Mouse (Mus musculus): ENCODE measurements around the gene Hpcal1. TPM values are rescaled to one million over a fixed set of nuclear protein-coding genes. Genes with fewer than 3 reads are reported as not detected.

Hpcal1 gene
- polyA plus RNA-seq, 1 experiment from 2014 or later: 92.6 TPM

DNA sequence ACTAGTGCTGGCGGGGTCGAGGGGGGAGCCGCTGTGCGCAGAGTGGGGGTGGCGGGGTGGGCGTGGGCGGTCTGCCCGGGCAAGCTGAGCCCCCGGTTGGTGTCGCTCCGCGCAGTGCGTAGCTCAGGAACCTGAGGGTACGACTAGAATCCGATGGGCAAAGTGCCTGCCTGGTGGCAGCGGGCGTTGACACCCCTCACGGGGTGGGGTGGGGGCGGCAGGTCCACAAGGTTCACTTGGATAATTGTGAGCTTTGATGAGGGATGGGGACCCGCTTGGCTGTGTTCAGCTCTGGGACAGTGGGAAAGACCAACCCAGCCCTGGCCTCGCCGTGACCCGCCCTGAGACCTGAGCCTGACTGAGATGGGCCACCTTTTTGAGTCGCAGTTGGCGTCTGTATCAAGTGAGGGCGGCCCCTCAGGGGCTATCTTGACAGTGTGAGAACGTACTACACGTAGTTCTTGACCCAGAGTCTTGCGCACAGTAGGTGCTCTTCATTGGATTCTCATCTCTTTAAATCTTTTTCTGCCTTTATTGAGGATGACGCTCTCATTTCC lies 742 bp downstream of the Hpcal1 start:
- whole genome bisulfite sequencing: under 1% methylated on average over 30 of the region's 30 CpGs
- Histone ChIP-seq H3K4me3 (peak overlapping the region; percentile 73), H3K27ac (peak overlapping the region; percentile 67; the same call in 1 of the 2 replicates), H3K36me3 (replicated peaks) (no peaks in the 10 kb centered on the region), H3K27me3 (replicated peaks) (no peaks in the 10 kb centered on the region), H3K9me3 (no peaks in the 10 kb centered on the region), H3K9ac (peak overlapping the region; percentile 64), H3K4me1 (peaks cover 21% of the 10 kb centered on the region), H3K4me2 (peak overlapping the region; percentile 96)
- peak; percentile 43 for ATAC-seq (replicated peaks)

DNA sequence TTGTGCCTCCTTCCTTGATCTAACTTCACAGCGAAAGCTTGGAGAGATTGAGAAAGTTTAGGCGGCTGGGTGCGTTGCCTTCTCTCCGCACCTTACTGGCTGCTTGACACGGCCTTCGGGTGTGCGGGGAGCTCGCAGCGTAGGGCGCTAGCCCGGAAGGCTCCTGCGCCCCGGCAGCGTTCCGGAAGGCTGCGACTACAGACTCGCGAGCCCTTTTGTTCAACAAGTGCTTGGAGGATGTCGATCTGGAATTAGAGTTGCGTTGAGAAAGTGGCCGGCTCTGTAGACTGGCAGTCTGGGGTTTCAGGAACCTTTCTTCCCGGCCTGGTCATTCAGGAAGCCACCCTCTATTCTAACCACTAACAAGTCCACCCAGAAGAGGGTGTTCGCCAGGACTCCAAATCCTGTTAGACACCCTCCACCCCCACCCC lies 1.2 kb downstream of the Hpcal1 start:
- 0% methylated on average over 23 of the region's 23 CpGs for WGBS
- peak overlapping the region; percentile 64 for H3K9ac ChIP-seq
- H3K4me1 ChIP-seq: peaks cover 21% of the 10 kb centered on the region
- H3K9me3 ChIP-seq: no peaks in the 10 kb centered on the region
- peak overlapping the region; percentile 73 for H3K4me3 ChIP-seq
- H3K4me2 ChIP-seq: peak overlapping the region; percentile 96
- ATAC-seq (replicated peaks): no peak; the same call in 1 of the 2 replicates
- no peaks in the 10 kb centered on the region for H3K27me3 ChIP-seq (replicated peaks)
- H3K27ac ChIP-seq: no peak overlapping the region
- no peaks in the 10 kb centered on the region for H3K36me3 ChIP-seq (replicated peaks)

DNA sequence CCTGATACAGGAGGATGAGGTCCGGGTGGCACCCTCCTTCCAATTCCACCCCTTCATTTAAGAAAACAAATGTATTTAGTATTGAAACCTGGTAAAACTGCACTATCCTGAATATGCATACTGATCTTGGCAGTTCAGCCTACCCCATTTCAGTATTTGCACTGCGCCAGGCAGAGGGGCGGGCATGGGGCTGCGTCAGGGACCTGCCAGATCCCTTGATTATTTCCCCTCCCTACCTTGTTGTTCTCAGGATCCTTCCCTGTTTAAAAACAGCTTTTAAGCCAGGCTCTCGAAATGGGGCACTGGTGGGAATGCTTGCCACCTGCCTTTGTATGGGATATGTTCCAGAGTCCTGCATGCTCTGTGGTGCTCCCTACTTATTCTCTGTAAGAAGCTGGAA lies 1.7 kb downstream of the Hpcal1 start:
- no peaks in the 10 kb centered on the region for H3K9me3 ChIP-seq
- ATAC-seq (replicated peaks): no peak
- peaks cover 21% of the 10 kb centered on the region for H3K4me1 ChIP-seq
- H3K27ac ChIP-seq: no peak overlapping the region
- H3K27me3 ChIP-seq (replicated peaks): no peaks in the 10 kb centered on the region
- 28% methylated on average over 5 of the region's 5 CpGs for WGBS
- peak overlapping the region; percentile 96 for H3K4me2 ChIP-seq
- H3K4me3 ChIP-seq: peak overlapping the region; percentile 73
- peak overlapping the region; percentile 64; the same call in 1 of the 2 replicates for H3K9ac ChIP-seq
- H3K36me3 ChIP-seq (replicated peaks): no peaks in the 10 kb centered on the region

DNA sequence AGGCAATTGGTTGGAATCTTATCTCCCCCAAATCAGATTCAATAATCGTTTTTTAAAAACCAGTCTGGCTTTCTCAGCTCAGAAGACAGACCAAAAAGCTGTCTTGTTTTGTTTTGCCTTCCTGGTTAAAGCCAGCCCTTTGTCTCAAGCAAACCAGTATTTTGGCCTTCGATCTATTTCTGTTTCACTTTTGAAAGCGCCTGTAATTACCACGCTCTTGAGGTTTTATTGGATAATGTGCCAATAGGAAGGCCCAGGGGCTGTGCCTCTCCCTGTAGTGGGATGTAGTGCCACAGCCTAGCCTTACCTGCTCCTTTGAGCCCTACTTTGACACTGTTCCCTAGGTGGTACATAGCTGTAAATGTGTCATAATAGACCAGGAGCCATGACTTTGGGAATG lies 2.3 kb downstream of the Hpcal1 start:
- Histone ChIP-seq H3K36me3 (replicated peaks) (no peaks in the 10 kb centered on the region), H3K4me1 (peaks cover 21% of the 10 kb centered on the region), H3K4me2 (peak overlapping the region; percentile 96), H3K27ac (no peak overlapping the region), H3K9me3 (no peaks in the 10 kb centered on the region), H3K4me3 (no peak overlapping the region), H3K27me3 (replicated peaks) (no peaks in the 10 kb centered on the region), H3K9ac (no peak overlapping the region)
- no peak for ATAC-seq (replicated peaks)
- 69% methylated on average over 4 of the region's 4 CpGs for WGBS

DNA sequence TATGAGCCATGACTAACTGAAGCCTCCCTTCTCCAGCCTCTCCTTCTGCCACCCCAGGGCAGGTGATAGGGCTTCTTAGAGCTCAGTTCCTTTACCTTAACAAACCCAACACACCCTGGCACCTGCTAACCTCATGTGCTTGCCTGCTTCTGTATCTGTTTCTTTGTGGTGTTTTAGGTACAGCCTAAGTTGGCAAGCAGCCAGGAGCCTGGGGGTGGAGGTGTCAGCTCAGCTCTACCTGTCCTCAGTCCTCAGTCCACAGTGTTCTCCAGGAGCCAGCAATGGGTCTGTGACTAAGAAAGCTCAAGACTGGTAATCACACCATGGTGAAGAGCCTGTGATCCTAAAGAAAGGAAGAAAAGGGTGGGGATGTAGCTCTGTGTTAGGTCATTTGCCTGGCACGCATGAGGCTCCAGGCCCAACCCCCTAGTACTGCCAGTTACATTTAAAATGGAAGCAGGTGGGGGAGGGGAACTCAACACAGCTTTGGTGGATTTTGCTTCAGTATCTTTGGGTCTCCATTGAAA lies 4.0 kb downstream of the Hpcal1 start:
- Histone ChIP-seq H3K9ac (no peak overlapping the region), H3K36me3 (replicated peaks) (no peaks in the 10 kb centered on the region), H3K27ac (no peak overlapping the region), H3K27me3 (replicated peaks) (no peaks in the 10 kb centered on the region), H3K4me2 (no peak overlapping the region), H3K4me1 (peaks cover 31% of the 10 kb centered on the region), H3K9me3 (no peaks in the 10 kb centered on the region), H3K4me3 (no peak overlapping the region)
- ATAC-seq (replicated peaks): no peak
- WGBS: 82% methylated on average over 1 of the region's 1 CpGs

DNA sequence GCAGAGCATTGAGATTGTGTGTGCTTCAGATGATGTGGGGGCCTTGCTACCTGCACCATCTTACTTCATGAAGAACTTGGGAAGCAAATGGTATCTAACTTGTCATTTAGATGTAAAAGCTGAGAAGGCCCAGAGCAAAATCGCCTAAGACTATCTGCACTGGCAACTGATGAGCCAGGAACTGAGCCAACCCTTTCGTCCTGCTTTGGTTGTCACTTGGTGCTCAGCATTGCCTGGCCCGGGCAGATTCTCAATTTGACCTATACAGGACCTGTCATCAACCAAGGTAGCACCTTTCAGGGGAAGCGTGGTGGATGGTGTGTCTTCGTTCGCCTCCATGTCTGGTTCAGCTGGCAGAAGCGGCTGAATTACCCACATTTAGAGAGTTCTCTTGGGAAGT lies 5.7 kb downstream of the Hpcal1 start:
- Histone ChIP-seq H3K36me3 (replicated peaks) (no peaks in the 10 kb centered on the region), H3K27ac (no peak overlapping the region), H3K4me2 (no peak overlapping the region), H3K9ac (no peak overlapping the region), H3K9me3 (no peaks in the 10 kb centered on the region), H3K4me3 (no peak overlapping the region), H3K27me3 (replicated peaks) (no peaks in the 10 kb centered on the region), H3K4me1 (peaks cover 29% of the 10 kb centered on the region)
- no peak for ATAC-seq (replicated peaks)
- 92% methylated on average over 7 of the region's 7 CpGs for WGBS

DNA sequence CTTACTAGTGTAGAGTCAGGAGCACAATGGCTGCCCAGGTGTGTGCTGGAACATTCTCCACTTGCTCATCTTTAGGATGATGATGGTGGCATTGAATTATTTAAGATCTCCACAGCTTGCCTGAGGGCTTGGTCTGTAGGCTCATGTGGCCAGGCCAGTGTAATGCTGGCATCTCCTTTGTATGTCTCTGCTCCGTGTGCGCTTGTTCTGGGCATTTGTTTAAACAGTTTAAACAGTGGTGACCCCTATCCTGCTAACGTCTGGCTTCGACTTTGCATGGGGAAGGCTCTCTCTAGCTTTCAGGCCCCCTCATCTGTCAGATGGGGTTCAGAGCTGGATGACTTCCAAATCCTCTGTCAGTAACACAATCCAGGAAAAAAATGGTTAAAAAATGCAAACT lies 8.3 kb downstream of the Hpcal1 start:
- 24% methylated on average over 4 of the region's 4 CpGs for WGBS
- Histone ChIP-seq H3K36me3 (replicated peaks) (no peaks in the 10 kb centered on the region), H3K27me3 (replicated peaks) (no peaks in the 10 kb centered on the region), H3K27ac (no peak overlapping the region), H3K9ac (no peak overlapping the region), H3K4me1 (peaks cover 18% of the 10 kb centered on the region), H3K4me2 (no peak overlapping the region), H3K4me3 (no peak overlapping the region), H3K9me3 (no peaks in the 10 kb centered on the region)
- ATAC-seq (replicated peaks): no peak; the same call in 1 of the 2 replicates

DNA sequence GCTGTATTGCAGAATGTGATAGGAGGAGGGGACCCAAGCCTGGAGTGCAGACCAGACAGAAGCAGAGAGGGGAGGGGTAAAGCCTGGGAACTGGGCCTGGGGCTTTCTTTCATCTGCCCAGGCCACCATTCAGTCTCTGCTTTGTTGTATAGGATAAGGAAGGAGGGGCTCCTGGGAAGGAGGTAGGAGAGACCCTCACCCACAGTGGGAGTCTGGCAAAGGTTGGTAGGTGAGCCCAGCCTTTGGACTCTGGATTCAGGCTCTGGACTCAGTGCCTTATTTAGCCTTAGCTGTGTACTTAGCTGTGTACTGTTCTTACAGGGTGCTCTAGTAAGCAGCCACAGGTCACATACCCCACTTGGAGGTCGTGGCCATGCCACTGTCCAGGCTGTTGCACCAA lies 8.8 kb downstream of the Hpcal1 start:
- Histone ChIP-seq H3K4me1 (peaks cover 18% of the 10 kb centered on the region), H3K36me3 (replicated peaks) (no peaks in the 10 kb centered on the region), H3K9ac (no peak overlapping the region), H3K27ac (0 out of 2 replicates have a peak overlapping the region, but pooled peaks have one; percentile 22), H3K4me3 (no peak overlapping the region), H3K4me2 (no peak overlapping the region), H3K27me3 (replicated peaks) (no peaks in the 10 kb centered on the region), H3K9me3 (no peaks in the 10 kb centered on the region)
- peak; percentile 25; the same call in 1 of the 2 replicates for ATAC-seq (replicated peaks)
- WGBS: 59% methylated on average over 1 of the region's 1 CpGs

DNA sequence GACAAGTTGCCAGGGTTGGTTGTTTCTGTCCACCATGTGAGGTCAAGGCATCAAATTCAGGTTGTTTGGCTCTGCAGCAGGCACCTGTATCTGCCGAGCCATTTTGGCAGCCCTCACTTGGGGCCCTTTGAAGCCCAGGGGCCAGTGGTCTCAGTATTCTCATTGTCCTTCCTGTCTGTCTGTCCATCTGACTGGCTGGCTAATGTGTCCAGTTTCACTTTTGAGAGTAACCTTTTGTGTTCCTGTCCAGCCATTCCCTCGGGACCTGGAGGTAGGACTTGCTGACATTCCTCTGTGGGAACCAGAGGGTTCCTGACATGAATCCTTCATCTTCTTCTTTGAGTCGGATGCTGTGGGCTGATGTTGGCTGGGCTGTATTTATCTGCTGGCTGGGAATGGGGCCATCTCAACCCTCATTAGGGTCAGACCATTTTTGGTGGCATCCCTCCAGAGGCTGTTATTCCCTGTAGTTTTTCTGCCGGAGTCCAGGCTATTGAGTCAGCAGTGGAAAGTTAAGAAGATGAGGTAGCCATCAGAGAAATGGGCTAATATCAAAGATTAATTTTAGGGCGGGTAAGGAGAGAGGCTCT lies 10.6 kb downstream of the Hpcal1 start:
- Histone ChIP-seq H3K4me3 (no peak overlapping the region), H3K36me3 (replicated peaks) (no peaks in the 10 kb centered on the region), H3K4me2 (no peak overlapping the region), H3K9me3 (no peaks in the 10 kb centered on the region), H3K27me3 (replicated peaks) (no peaks in the 10 kb centered on the region), H3K9ac (no peak overlapping the region), H3K4me1 (peaks cover 18% of the 10 kb centered on the region), H3K27ac (no peak overlapping the region)
- ATAC-seq (replicated peaks): no peak
- WGBS: 66% methylated on average over 5 of the region's 5 CpGs

DNA sequence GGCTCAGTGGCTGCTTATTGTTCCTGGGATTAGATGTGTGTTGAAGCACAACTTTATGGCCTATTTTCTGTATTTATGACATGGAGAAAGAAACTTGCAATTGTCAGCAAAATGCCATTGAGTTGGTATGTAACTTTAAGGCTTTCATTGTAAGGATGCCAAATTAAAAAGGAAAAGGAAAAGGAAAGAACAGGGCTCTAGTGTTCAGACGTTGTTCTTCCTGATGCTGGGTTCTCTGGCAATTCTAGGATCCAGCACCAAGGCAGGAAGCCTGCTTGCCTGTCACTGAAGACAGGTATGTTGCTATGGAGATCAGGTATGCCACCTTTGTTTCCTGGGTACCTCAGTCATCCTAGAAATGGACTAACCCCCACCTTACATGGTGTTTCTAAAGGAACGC lies 11.1 kb downstream of the Hpcal1 start:
- no peak overlapping the region for H3K27ac ChIP-seq
- peaks cover 18% of the 10 kb centered on the region for H3K4me1 ChIP-seq
- no peaks in the 10 kb centered on the region for H3K36me3 ChIP-seq (replicated peaks)
- peak; percentile 46; the same call in 1 of the 2 replicates for ATAC-seq (replicated peaks)
- H3K9ac ChIP-seq: no peak overlapping the region
- no peaks in the 10 kb centered on the region for H3K9me3 ChIP-seq
- H3K4me2 ChIP-seq: no peak overlapping the region
- H3K27me3 ChIP-seq (replicated peaks): no peaks in the 10 kb centered on the region
- no peak overlapping the region for H3K4me3 ChIP-seq
- 58% methylated on average over 2 of the region's 2 CpGs for WGBS

DNA sequence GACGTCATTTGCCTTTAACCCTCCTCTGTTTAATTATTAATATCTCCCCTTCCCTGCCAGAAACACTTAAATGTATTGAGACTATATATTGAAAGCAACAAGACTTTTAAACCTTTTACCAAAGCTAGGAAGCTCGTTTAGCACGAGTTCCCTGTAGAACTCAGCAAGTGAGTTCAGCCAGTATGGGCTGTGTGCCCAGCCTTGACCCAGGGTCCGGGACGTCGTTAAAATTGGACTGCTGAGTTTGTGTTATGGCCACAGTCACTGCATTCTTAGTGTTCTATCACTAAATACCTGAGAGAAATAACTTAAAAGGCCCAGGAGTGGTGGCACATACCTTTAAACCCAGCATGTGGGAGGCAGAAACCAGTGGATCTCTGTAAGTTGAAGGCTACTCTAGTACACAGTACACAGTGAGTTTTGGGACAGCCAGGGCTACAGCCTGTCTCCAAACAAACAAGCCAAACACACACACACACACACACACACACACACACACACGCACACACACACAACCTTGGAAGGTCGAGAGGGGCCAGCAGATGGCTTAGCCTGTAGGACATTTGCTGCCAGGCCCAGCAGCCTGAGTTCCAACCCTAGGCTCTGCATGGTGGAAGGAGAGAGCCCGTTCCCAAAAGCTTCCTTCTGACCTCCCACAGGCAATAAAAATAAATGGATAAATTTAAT lies 11.7 kb downstream of the Hpcal1 start:
- 66% methylated on average over 9 of the region's 9 CpGs for WGBS
- Histone ChIP-seq H3K27ac (no peak overlapping the region), H3K4me3 (no peak overlapping the region)

DNA sequence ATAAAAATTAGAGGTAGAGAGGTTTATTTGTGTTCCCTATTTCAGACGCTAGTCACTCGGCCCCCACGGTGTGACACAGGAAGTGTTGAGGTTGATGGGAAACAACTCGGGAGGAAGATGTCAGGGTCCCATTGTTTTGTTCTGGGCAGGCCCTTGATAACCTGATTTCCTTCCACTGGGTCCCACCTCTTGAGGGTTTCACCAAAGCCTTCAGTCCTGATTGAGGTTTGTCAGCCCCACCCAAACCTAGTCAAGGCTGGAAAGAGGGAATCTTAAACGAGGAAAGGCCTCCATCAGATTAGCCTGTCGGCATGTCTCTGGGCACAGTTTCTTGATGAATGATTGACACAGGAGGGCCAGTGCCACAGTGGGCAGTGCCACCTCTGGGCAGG lies 12.3 kb downstream of the Hpcal1 start:
- no peaks in the 10 kb centered on the region for H3K36me3 ChIP-seq (replicated peaks)
- peaks cover 18% of the 10 kb centered on the region for H3K4me1 ChIP-seq
- no peak overlapping the region for H3K4me3 ChIP-seq
- ATAC-seq (replicated peaks): no peak
- no peak overlapping the region for H3K27ac ChIP-seq
- no peak overlapping the region for H3K9ac ChIP-seq
- H3K4me2 ChIP-seq: no peak overlapping the region
- H3K27me3 ChIP-seq (replicated peaks): no peaks in the 10 kb centered on the region
- 80% methylated on average over 6 of the region's 6 CpGs for WGBS
- no peaks in the 10 kb centered on the region for H3K9me3 ChIP-seq

More for the DNA sequence above, 11.7 kb downstream of the Hpcal1 start:
- Histone ChIP-seq H3K36me3 (replicated peaks) (no peaks in the 10 kb centered on the region), H3K9me3 (no peaks in the 10 kb centered on the region), H3K9ac (no peak overlapping the region), H3K4me1 (peaks cover 18% of the 10 kb centered on the region), H3K4me2 (no peak overlapping the region), H3K27me3 (replicated peaks) (no peaks in the 10 kb centered on the region)
- no peak for ATAC-seq (replicated peaks)

Measured in midbrain, embryonic 15.5 days (tissue).